Mouse (Mus musculus) cerebellum, adult 2 months (tissue): Measurements from ENCODE around the gene Lgals3bp.

Source experiments
- CTCF ChIP-seq: fragments of 200-500 bp; IDR thresholded peaks from 2 replicates; pipeline ENCODE4 v1.5.1; 2011; ENCODE audit warnings: low read depth, mild to moderate bottlenecking, control low read depth, low read length, moderate library complexity, borderline replicate concordance; ENCODE audit not compliant: insufficient read depth
- POLR2A ChIP-seq: fragments of 200-500 bp; IDR thresholded peaks from 2 replicates; pipeline ENCODE4 v1.6.1; 2011; ENCODE audit warnings: low read length, control low read depth, borderline replicate concordance; ENCODE audit not compliant: insufficient read depth

DNA sequence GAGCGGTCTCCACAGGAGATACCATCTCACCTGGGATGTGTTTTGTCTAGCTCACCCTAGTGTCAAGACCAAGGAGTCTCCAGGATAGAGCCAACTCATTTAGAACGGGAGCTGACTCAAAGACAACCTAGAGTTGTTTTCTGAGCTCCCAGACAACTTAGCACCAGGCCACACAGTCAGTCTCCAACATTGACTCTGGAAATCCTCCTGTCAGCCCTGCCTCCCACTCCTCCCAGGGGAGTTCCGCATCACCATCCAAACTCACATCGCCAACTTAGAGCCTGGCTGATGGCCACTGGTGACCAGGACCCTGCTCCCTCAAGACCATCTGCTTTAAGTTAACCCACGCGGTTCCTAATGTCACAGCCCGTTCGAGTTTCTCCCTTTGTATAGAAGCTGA is 26.4 kb downstream of the Lgals3bp start:
- TF ChIP-seq POLR2A: no peak
- no peak for TF ChIP-seq CTCF
